Mouse (Mus musculus) megakaryocyte, embryonic 14.5 days (primary cell): ENCODE data around the gene Trim69. TPM values are rescaled to one million over a fixed set of nuclear protein-coding genes. Genes with fewer than 3 reads are reported as not detected.

Experiments used
- H3K27me3 ChIP-seq: replicated peaks from 2 replicates; pipeline ENCODE3; 2012; ENCODE audit warnings: inconsistent platforms
- H3K36me3 ChIP-seq: replicated peaks from 2 replicates; pipeline ENCODE3; 2012; ENCODE audit warnings: low read length, inconsistent platforms, mixed read lengths
- H3K4me1 ChIP-seq: 2 replicates; pipeline ENCODE4 v1.6.1; 2012; ENCODE audit warnings: inconsistent platforms
- H3K4me3 ChIP-seq: replicated peaks from 2 replicates; pipeline ENCODE3; 2012; ENCODE audit warnings: moderate library complexity, mild to moderate bottlenecking, inconsistent platforms
- H3K9me3 ChIP-seq: 2 replicates; pipeline ENCODE4 v1.6.1; 2012; ENCODE audit warnings: inconsistent platforms
- FLI1 ChIP-seq: IDR thresholded peaks from 2 replicates; pipeline ENCODE4 v1.6.1; 2012; ENCODE audit warnings: low read length, inconsistent platforms, mixed read lengths
- GATA1 ChIP-seq: IDR thresholded peaks from 3 replicates; pipeline ENCODE4 v1.6.1; 2012; ENCODE audit warnings: mixed read lengths, low read length, inconsistent platforms, borderline replicate concordance
- polyA plus RNA-seq: library from polyadenylated mRNA; stranded (reverse); fragments of >175 nt; gene quantifications from 2 replicates; pipeline ENCODE4 v1.2.3, GENCODE M21; 2012; ENCODE audit warnings: low replicate concordance; ENCODE audit not compliant: insufficient read depth

The Trim69 gene
- polyA plus RNA-seq, 1 experiment = not detected

DNA sequence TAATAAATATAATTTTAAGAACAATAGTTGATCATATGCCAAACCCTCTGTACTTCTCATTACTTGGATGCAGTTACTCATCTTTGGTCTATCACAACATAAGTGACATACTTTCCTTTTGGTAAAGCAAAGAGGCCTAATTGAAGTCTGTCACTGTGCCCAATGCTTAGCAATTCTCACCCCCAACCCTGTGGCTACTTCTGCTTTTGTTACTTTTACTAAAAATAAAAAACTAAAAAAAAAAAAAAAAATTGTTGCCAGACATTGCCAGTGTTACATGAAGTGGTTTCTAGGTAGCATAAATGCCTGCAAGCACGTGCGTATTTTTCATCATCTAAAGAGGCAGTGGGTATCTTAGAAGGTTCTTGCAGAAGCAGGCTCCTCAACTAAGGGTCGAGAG is 7.7 kb upstream of the Trim69 start:
- H3K36me3 ChIP-seq = peaks cover 63% of the 10 kb centered on the region
- no peaks in the 10 kb centered on the region for H3K9me3 ChIP-seq
- TF ChIP-seq FLI1 (no peak), GATA1 (no peak)
- no peaks in the 10 kb centered on the region for H3K27me3 ChIP-seq
- peaks cover 60% of the 10 kb centered on the region for H3K4me1 ChIP-seq
- H3K4me3 ChIP-seq = no peak overlapping the region

GRCm38 (mm10) chr2:122153681-122154365 is 6.7 kb upstream of the Trim69 start:
- TF ChIP-seq FLI1 (no peak), GATA1 (no peak)
- H3K4me1 ChIP-seq = peaks cover 57% of the 10 kb centered on the region
- H3K9me3 ChIP-seq = no peaks in the 10 kb centered on the region
- no peaks in the 10 kb centered on the region for H3K27me3 ChIP-seq
- H3K4me3 ChIP-seq = no peak overlapping the region
- peaks cover 63% of the 10 kb centered on the region for H3K36me3 ChIP-seq

- no peaks in the 10 kb centered on the region for H3K9me3 ChIP-seq
- TF ChIP-seq FLI1 = no peak
- TF ChIP-seq GATA1 = no peak
- peaks cover 63% of the 10 kb centered on the region for H3K36me3 ChIP-seq
- no peaks in the 10 kb centered on the region for H3K27me3 ChIP-seq
- H3K4me1 ChIP-seq = peaks cover 50% of the 10 kb centered on the region
- no peak overlapping the region for H3K4me3 ChIP-seq
Measured at GRCm38 (mm10) chr2:122154479-122154878, 6.0 kb upstream of the Trim69 start.

DNA sequence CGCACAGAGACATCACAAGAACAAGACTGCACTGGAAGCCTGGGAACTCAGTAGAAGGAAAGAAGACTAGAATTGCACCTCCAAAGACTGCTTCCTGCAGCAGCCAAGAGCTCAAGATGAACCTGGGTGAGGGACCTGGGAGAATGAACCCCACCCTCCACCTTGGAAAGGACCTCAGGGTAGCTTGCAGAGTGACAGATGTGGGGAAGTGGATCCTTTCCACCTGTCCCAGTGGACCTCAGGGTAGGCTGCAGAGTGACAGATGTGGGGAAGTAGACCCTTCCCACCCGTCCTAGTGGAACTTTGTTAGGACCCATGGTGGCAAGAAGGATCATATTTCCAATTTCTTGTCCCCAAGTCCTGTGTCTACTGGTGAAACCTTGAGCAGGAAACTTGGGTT is 5.2 kb upstream of the Trim69 start:
- TF ChIP-seq GATA1 (no peak), FLI1 (no peak)
- Histone ChIP-seq H3K36me3 (peaks cover 57% of the 10 kb centered on the region), H3K9me3 (no peaks in the 10 kb centered on the region), H3K4me3 (no peak overlapping the region), H3K27me3 (no peaks in the 10 kb centered on the region), H3K4me1 (peaks cover 45% of the 10 kb centered on the region)

- peaks cover 41% of the 10 kb centered on the region for H3K4me1 ChIP-seq
- peaks cover 49% of the 10 kb centered on the region for H3K36me3 ChIP-seq
- TF ChIP-seq FLI1 = no peak
- TF ChIP-seq GATA1 = no peak
- H3K27me3 ChIP-seq = no peaks in the 10 kb centered on the region
- no peaks in the 10 kb centered on the region for H3K9me3 ChIP-seq
- no peak overlapping the region for H3K4me3 ChIP-seq
Measured at GRCm38 (mm10) chr2:122156051-122156700, 4.3 kb upstream of the Trim69 start.

DNA sequence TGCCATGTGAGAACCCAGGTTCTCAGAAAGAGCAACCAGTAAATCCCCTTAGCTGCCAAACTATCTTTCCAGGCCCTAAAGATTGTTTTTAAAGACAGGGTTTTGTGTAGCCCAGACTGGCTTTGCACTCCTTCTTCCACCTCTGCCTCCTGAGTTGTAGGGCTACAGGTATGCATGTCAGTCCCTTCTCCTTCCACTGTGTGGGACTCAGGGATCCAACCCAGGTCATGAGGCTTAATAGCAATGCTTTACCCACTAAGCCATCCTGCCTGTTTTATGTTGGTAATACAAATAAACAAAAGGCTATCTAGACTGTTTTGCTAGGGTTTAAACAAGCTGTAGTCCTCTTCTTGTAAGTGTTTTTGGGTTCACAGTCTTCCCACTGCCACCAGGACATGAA is 2.9 kb upstream of the Trim69 start:
- Histone ChIP-seq H3K4me3 (no peak overlapping the region), H3K36me3 (peaks cover 35% of the 10 kb centered on the region), H3K27me3 (no peaks in the 10 kb centered on the region), H3K4me1 (peaks cover 42% of the 10 kb centered on the region), H3K9me3 (no peaks in the 10 kb centered on the region)
- no peak for TF ChIP-seq GATA1
- TF ChIP-seq FLI1 = no peak

DNA sequence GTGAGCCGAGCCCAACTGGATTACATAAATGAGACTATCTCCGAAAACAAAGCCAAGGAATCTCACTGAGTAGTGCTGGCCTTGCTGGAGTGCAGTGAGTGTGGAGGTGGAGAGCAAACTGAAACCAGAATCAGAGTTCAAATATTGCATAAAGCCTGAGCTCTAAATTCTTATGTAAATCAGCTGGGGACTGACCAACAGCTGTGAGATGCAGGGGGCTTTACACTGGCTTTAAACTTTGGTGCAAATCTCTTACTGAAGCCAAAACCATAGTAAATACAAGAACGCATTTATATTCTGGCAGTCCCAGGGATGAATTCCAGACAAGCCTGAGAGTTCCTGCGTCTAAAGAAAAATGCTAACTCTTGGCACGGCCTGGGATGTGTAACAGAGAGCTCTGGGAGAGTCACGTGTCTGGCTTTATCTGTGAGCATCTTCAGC is 2.1 kb upstream of the Trim69 start:
- peaks cover 43% of the 10 kb centered on the region for H3K4me1 ChIP-seq
- TF ChIP-seq FLI1 (no peak), GATA1 (no peak)
- H3K27me3 ChIP-seq = no peaks in the 10 kb centered on the region
- no peak overlapping the region for H3K4me3 ChIP-seq
- H3K9me3 ChIP-seq = no peaks in the 10 kb centered on the region
- H3K36me3 ChIP-seq = peaks cover 26% of the 10 kb centered on the region

DNA sequence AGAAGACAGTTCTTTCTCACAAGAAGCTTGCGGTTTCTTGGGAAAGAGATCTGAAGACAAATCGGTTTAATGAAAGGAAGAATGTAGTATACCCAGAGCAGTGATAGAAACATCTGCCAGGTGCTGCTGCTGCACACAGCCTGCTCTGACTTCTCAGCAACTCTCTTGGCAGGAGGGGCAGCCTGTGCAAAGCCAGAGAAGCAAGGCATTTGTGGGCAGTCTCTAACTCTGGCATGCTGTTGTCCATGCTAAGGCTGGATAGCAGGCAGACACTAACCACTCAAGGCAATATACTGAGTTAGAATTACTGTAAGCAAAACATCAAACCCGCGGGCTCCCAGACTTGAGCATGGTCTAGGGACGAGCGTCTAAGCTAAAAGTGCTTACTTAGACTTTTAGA is 833 bp upstream of the Trim69 start:
- peaks cover 16% of the 10 kb centered on the region for H3K36me3 ChIP-seq

DNA sequence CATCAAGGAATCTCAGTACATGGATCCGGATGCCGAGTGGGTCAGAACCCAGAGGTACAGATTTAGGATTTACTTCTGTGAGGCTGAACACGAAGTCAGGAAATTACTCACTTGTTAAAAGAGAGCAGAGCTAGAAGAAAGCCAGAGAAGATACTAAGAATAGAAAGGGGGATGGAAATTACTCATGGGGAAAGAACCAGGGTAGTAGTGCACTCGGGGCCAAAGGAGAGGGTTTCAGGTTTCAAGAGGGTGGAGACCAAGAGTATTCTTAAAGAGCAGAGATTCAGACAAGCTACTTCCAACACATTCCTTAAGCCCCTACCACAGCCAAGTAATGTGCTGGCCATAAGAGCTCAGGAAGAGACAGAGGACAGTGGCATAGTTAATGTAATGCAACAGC is 1.0 kb downstream of the Trim69 start:
- TF ChIP-seq FLI1 (no peak), GATA1 (no peak)
- no peaks in the 10 kb centered on the region for H3K36me3 ChIP-seq
- H3K4me3 ChIP-seq = peak overlapping the region; percentile 3
- H3K9me3 ChIP-seq = no peaks in the 10 kb centered on the region
- no peaks in the 10 kb centered on the region for H3K27me3 ChIP-seq
- peaks cover 47% of the 10 kb centered on the region for H3K4me1 ChIP-seq

More for the DNA sequence above, 833 bp upstream of the Trim69 start:
- H3K4me1 ChIP-seq = peaks cover 54% of the 10 kb centered on the region
- no peaks in the 10 kb centered on the region for H3K9me3 ChIP-seq
- TF ChIP-seq GATA1 (no peak), FLI1 (no peak)
- H3K27me3 ChIP-seq = no peaks in the 10 kb centered on the region
- no peak overlapping the region for H3K4me3 ChIP-seq

DNA sequence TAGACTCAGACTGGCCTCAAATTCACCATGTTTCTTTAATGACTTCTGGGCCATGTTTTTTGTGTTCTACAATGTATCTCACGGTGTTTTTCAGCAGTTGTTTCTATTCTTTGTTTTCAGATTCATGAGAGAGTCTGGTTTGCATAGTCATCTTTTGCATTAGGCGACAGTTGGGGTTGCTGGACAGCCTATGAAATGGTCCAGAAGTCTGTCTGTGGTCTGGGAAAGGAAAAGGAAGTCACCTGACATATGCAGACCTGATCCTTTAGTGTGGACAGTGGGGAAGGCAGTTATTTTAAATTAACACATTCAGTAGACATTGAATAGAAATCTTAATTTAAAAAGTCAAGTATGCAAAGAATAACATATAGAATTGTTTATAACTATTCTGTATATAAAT is 2.0 kb downstream of the Trim69 start:
- TF ChIP-seq FLI1 = no peak
- TF ChIP-seq GATA1 = no peak
- no peak overlapping the region for H3K4me3 ChIP-seq
- peaks cover 46% of the 10 kb centered on the region for H3K4me1 ChIP-seq
- no peaks in the 10 kb centered on the region for H3K27me3 ChIP-seq
- no peaks in the 10 kb centered on the region for H3K9me3 ChIP-seq
- no peaks in the 10 kb centered on the region for H3K36me3 ChIP-seq
